Mouse (Mus musculus): ENCODE measurements around the gene Rufy1. TPM values are rescaled to one million over a fixed set of nuclear protein-coding genes. Genes with fewer than 3 reads are reported as not detected.

Gene Rufy1
- total and polyA plus RNA-seq, 3 experiments: 8.3 to 31.4 (median 13.8) TPM

DNA sequence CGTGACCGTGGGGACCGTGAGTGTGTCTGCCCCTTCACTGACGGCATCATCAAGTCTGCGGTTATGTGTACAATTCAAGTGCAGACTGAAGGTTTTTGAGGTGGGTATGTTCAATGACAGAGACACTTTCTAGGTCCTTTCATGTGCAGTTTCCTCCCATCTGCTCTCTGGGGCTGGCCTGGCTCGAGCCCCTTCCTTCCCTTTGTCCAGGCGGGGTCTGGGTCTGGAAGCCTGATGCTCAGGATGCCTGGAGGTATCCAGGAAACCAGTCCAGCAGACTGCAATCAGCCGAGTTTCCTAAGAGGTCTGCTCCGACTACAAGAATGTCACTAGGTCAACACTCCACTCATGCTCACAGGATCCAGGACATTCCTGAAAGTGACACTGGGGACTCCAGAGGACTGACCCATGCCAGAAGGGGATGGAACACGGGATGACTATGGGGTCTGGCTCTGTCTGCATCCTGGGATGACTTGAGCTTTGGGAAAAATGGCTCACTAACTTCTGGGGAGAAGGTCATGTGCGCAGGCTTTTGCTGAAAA, 34.1 kb downstream of the Rufy1 start:
- H3K4me1 ChIP-seq (ENCODE audit: insufficient read depth, low read depth, low read length): peaks cover 5% of the 10 kb centered on the region; the same call in 1 of the 2 replicates

DNA sequence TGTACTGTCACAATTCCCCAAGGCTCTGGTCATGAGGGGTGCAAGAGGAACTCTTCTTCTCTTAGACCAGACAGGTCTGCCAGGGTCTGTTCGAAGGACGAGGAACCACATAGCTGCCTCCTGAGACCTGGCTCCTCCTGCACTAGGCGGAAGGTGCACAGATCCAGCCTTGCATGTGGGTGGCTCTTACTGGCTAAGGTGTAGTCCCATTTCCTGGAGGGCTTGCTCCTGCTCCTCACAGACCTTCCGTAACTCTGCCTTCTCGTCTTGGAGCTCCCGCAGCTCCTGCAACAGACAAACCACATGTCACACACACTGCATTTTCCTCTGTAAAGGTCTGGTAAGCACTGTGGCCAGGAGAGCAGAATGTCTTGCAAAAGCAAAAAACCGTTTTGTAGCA, 36.2 kb downstream of the Rufy1 start:
- Histone ChIP-seq H3K36me3 (replicated peaks) (peaks cover 85% of the 10 kb centered on the region), H3K4me3 (ENCODE audit: low read depth, low read length) (no peak overlapping the region), H3K9me3 (replicated peaks) (no peaks in the 10 kb centered on the region), H3K27me3 (ENCODE audit: insufficient read depth, low read length) (no peaks in the 10 kb centered on the region), H3K4me1 (ENCODE audit: insufficient read depth, low read depth, low read length) (peaks cover 10% of the 10 kb centered on the region)
- no peak for ATAC-seq (ENCODE audit: extremely low read depth, insufficient number of reproducible peaks, low FRiP score, poor library complexity, severe bottlenecking)
- TF ChIP-seq TAL1 (conservative IDR thresholded peaks at IDR 0.05; ENCODE audit: low read depth, low read length) (no peak), GATA1 (IDR thresholded peaks at IDR 0.05; ENCODE audit: borderline replicate concordance, low read length) (no peak), POLR2AphosphoS5 (IDR thresholded peaks at IDR 0.05; ENCODE audit: insufficient replicate concordance, low read depth, low read length) (no peak), CTCF (IDR thresholded peaks at IDR 0.05; ENCODE audit: low read depth, low read length) (no peak)
- no peak for DNase-seq (ENCODE audit: low spot score)

More for the DNA sequence above, 34.1 kb downstream of the Rufy1 start:
- no peaks in the 10 kb centered on the region for H3K9me3 ChIP-seq (replicated peaks)
- no peaks in the 10 kb centered on the region for H3K27me3 ChIP-seq (ENCODE audit: insufficient read depth, low read length)
- no peak for DNase-seq (ENCODE audit: low spot score)
- TF ChIP-seq CTCF (IDR thresholded peaks at IDR 0.05; ENCODE audit: low read depth, low read length) (no peak), GATA2 (IDR thresholded peaks at IDR 0.05; ENCODE audit: borderline replicate concordance, low read depth, low read length) (no peak), GATA1 (IDR thresholded peaks at IDR 0.05; ENCODE audit: borderline replicate concordance, low read length) (no peak), POLR2AphosphoS5 (IDR thresholded peaks at IDR 0.05; ENCODE audit: insufficient replicate concordance, low read depth, low read length) (no peak), TAL1 (conservative IDR thresholded peaks at IDR 0.05; ENCODE audit: low read depth, low read length) (no peak)
- ATAC-seq (ENCODE audit: extremely low read depth, insufficient number of reproducible peaks, low FRiP score, poor library complexity, severe bottlenecking): no peak
- H3K36me3 ChIP-seq (replicated peaks): peaks cover 82% of the 10 kb centered on the region
- no peak overlapping the region for H3K4me3 ChIP-seq (ENCODE audit: low read depth, low read length)

DNA sequence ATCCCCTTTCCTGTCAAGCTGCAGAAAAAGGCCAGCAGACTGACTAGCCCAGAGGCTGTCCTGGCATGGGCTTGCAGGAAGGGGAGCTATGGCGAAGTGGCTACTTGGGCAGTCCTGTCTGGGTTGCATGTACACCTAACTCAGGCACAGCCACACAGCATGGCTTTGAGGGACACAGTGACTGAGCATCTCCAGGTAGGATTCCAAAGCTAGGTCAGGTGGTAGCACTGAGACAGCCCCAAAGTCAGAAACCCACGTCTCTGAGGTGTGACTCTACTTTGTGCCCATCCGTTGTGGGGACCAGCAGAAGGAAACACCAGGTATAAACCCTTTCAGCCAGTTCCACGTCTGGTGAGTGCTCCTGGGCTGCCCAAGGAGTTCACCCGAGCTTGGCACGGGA, 37.6 kb downstream of the Rufy1 start:
- ATAC-seq (ENCODE audit: extremely low read depth, insufficient number of reproducible peaks, low FRiP score, poor library complexity, severe bottlenecking) (no peak), DNase-seq (ENCODE audit: low spot score) (no peak)
- H3K4me1 ChIP-seq (ENCODE audit: insufficient read depth, low read depth, low read length): peaks cover 12% of the 10 kb centered on the region
- TF ChIP-seq TAL1 (conservative IDR thresholded peaks at IDR 0.05; ENCODE audit: low read depth, low read length) (no peak), GATA2 (IDR thresholded peaks at IDR 0.05; ENCODE audit: borderline replicate concordance, low read depth, low read length) (no peak), CTCF (IDR thresholded peaks at IDR 0.05; ENCODE audit: low read depth, low read length) (no peak), POLR2AphosphoS5 (IDR thresholded peaks at IDR 0.05; ENCODE audit: insufficient replicate concordance, low read depth, low read length) (no peak), GATA1 (IDR thresholded peaks at IDR 0.05; ENCODE audit: borderline replicate concordance, low read length) (no peak)
- H3K9me3 ChIP-seq (replicated peaks): no peaks in the 10 kb centered on the region
- no peak overlapping the region for H3K4me3 ChIP-seq (ENCODE audit: low read depth, low read length)
- H3K36me3 ChIP-seq (replicated peaks): peaks cover 84% of the 10 kb centered on the region
- no peaks in the 10 kb centered on the region for H3K27me3 ChIP-seq (ENCODE audit: insufficient read depth, low read length)

DNA sequence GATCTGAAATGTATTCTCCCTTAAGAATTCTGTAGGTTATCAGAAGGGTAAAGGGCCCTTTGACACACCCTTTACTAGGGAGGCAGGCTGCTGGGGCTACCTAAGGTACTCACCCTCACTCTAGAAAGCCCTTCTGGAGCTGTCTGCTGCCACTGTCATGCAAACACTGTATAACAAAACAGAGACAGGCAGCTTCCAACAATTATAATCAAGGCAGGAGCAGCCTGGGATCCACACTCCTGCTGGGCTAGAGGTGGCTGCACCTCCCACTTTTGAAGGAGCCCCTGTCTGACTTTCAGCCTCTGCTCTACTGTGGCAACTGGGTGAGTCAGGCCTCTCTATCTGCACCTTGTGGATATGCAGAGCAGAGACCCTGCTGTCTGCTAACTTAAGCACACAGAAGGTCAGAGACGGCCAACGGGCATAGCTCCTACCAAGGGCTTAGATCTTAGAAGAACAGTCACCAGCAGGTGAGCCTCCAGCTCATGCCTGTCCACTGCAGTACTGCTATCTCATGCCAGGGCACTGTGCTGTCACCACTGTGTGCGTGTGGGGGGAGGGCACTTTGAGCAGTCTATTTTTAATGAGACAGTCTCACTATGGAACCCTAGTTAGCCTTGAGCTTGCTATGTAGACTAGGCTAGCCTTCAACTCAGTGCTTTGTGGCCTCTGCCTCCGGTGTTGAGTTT, 39.5 kb downstream of the Rufy1 start:
- no peak for TF ChIP-seq CTCF (IDR thresholded peaks at IDR 0.05; ENCODE audit: low read depth, low read length)
- TF ChIP-seq GATA2 (IDR thresholded peaks at IDR 0.05; ENCODE audit: borderline replicate concordance, low read depth, low read length): no peak
- no peak for TF ChIP-seq POLR2AphosphoS5 (IDR thresholded peaks at IDR 0.05; ENCODE audit: insufficient replicate concordance, low read depth, low read length)
- no peak for TF ChIP-seq TAL1 (conservative IDR thresholded peaks at IDR 0.05; ENCODE audit: low read depth, low read length)
- TF ChIP-seq GATA1 (IDR thresholded peaks at IDR 0.05; ENCODE audit: borderline replicate concordance, low read length): no peak
- Histone ChIP-seq H3K27me3 (ENCODE audit: insufficient read depth, low read length) (no peaks in the 10 kb centered on the region), H3K36me3 (replicated peaks) (peaks cover 84% of the 10 kb centered on the region), H3K4me3 (ENCODE audit: low read depth, low read length) (no peak overlapping the region), H3K9me3 (replicated peaks) (no peaks in the 10 kb centered on the region), H3K4me1 (ENCODE audit: insufficient read depth, low read depth, low read length) (peaks cover 15% of the 10 kb centered on the region)
- no peak for DNase-seq (ENCODE audit: low spot score)
- ATAC-seq (ENCODE audit: extremely low read depth, insufficient number of reproducible peaks, low FRiP score, poor library complexity, severe bottlenecking): 0 out of 2 replicates have a peak, but pooled peaks have one; percentile 7

DNA sequence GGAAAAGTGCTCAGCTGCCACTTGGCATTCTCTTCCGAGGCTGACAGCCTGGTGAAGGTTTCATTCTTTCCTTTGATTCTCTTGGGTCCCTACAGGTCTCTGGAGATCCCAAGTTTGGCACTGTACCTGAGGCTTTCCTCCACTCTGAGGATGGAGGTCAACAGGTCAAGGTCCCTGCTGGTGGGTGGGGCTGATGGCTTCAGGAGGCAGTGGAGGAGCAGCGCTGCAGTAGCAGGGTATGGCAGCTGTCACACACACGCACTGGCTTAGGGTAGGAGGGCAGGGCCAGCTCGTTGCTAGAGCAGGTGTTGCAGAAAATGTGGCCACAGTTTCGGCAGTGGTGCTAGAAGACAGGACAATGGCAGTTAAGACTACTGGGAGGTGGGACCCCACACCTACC, 41.3 kb downstream of the Rufy1 start:
- TF ChIP-seq POLR2AphosphoS5 (IDR thresholded peaks at IDR 0.05; ENCODE audit: insufficient replicate concordance, low read depth, low read length): no peak
- TF ChIP-seq GATA2 (IDR thresholded peaks at IDR 0.05; ENCODE audit: borderline replicate concordance, low read depth, low read length): no peak
- TF ChIP-seq CTCF (IDR thresholded peaks at IDR 0.05; ENCODE audit: low read depth, low read length): no peak
- TF ChIP-seq TAL1 (conservative IDR thresholded peaks at IDR 0.05; ENCODE audit: low read depth, low read length): no peak
- TF ChIP-seq GATA1 (IDR thresholded peaks at IDR 0.05; ENCODE audit: borderline replicate concordance, low read length): no peak
- peaks cover 88% of the 10 kb centered on the region for H3K36me3 ChIP-seq (replicated peaks)

DNA sequence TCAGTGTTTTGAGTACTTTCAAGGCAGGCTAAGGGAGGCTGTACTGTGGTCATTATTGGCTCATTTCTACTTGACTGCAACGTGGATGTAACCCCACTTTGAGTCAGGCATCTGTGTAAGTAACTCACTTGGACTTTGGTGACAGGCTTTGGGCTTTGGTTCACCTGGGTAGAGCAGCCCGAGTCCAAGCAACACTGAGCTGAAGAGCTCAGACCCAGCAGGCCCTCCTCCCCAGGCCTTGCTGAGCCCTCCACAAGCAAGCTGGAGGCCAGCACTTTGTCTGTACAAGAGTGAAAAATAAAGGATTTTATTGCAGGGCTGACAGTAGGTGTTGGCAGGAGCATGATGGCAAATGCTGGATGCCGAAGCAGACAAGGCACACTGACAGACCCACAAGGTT, 41.9 kb downstream of the Rufy1 start:
- Histone ChIP-seq H3K4me1 (ENCODE audit: insufficient read depth, low read depth, low read length) (peaks cover 18% of the 10 kb centered on the region), H3K27me3 (ENCODE audit: insufficient read depth, low read length) (no peaks in the 10 kb centered on the region), H3K9me3 (replicated peaks) (no peaks in the 10 kb centered on the region), H3K4me3 (ENCODE audit: low read depth, low read length) (no peak overlapping the region), H3K36me3 (replicated peaks) (peaks cover 88% of the 10 kb centered on the region)
- no peak for ATAC-seq (ENCODE audit: extremely low read depth, insufficient number of reproducible peaks, low FRiP score, poor library complexity, severe bottlenecking)
- no peak for DNase-seq (ENCODE audit: low spot score)
- TF ChIP-seq GATA2 (IDR thresholded peaks at IDR 0.05; ENCODE audit: borderline replicate concordance, low read depth, low read length) (no peak), CTCF (IDR thresholded peaks at IDR 0.05; ENCODE audit: low read depth, low read length) (no peak), GATA1 (IDR thresholded peaks at IDR 0.05; ENCODE audit: borderline replicate concordance, low read length) (no peak), TAL1 (conservative IDR thresholded peaks at IDR 0.05; ENCODE audit: low read depth, low read length) (no peak), POLR2AphosphoS5 (IDR thresholded peaks at IDR 0.05; ENCODE audit: insufficient replicate concordance, low read depth, low read length) (no peak; the same call in 1 of the 2 replicates)

More for the DNA sequence above, 41.3 kb downstream of the Rufy1 start:
- ATAC-seq (ENCODE audit: extremely low read depth, insufficient number of reproducible peaks, low FRiP score, poor library complexity, severe bottlenecking) (no peak), DNase-seq (ENCODE audit: low spot score) (no peak)
- no peaks in the 10 kb centered on the region for H3K27me3 ChIP-seq (ENCODE audit: insufficient read depth, low read length)
- H3K4me1 ChIP-seq (ENCODE audit: insufficient read depth, low read depth, low read length): peaks cover 16% of the 10 kb centered on the region
- no peak overlapping the region for H3K4me3 ChIP-seq (ENCODE audit: low read depth, low read length)
- no peaks in the 10 kb centered on the region for H3K9me3 ChIP-seq (replicated peaks)

Measured in G1E (cell line).